Mouse (Mus musculus) kidney, adult 2 months (tissue): ENCODE results near the gene Kcnc3. TPM values are rescaled to one million over a fixed set of nuclear protein-coding genes. Genes with fewer than 3 reads are reported as not detected.

ENCODE experiments used
- DNase-seq: peaks from one replicate; pipeline ENCODE4 v3.0.0; 2021
- H3K27ac ChIP-seq: fragments of 200-500 bp; 2 replicates; pipeline ENCODE4 v1.5.1; 2012; ENCODE audit warnings: low read depth, low read length, control low read depth, inconsistent platforms; ENCODE audit not compliant: insufficient read depth
- H3K27me3 ChIP-seq: fragments of 200-500 bp; replicated peaks from 2 replicates; pipeline ENCODE4 v1.6.1; 2012; ENCODE audit warnings: mild to moderate bottlenecking, moderate library complexity, low read length, inconsistent platforms; ENCODE audit not compliant: control insufficient read depth, insufficient read depth
- H3K36me3 ChIP-seq: fragments of 200-500 bp; 2 replicates; pipeline ENCODE4 v1.6.1; 2012; ENCODE audit warnings: mild to moderate bottlenecking, moderate library complexity, low read length, inconsistent platforms; ENCODE audit not compliant: control insufficient read depth, insufficient read depth
- H3K4me1 ChIP-seq: fragments of 200-500 bp; 2 replicates; pipeline ENCODE4 v1.6.1; 2011; ENCODE audit warnings: low read length; ENCODE audit not compliant: control insufficient read depth, insufficient read depth
- H3K4me3 ChIP-seq: fragments of 200-500 bp; 2 replicates; pipeline ENCODE4 v1.5.1; 2011; ENCODE audit warnings: mild to moderate bottlenecking, low read depth, low read length, control low read depth; ENCODE audit not compliant: insufficient read depth
- CTCF ChIP-seq: fragments of 200-500 bp; conservative IDR thresholded peaks from 2 replicates; pipeline ENCODE4 v1.5.1; 2011; ENCODE audit warnings: low read depth, mild to moderate bottlenecking, control low read depth, low read length, moderate library complexity, mixed read lengths; ENCODE audit not compliant: insufficient read depth, insufficient read length
- POLR2A ChIP-seq: fragments of 200-500 bp; IDR thresholded peaks from one replicate; pipeline ENCODE4 v1.6.1; 2011; ENCODE audit warnings: low read depth, low read length, control low read depth
- WGBS: fragments of 180-500 bp; shearing (Covaris S2); methylation state at CpG from one replicate; pipeline ENCODE4 v1.1.7; 2018; 5-methylcytosine and 5-hydroxymethylcytosine counted together
- polyA plus RNA-seq: library from polyadenylated mRNA; depleted of rRNA; stranded (reverse); fragments of >200 nt; gene quantifications from 2 replicates; pipeline ENCODE4 v1.2.3, GENCODE M21; 2012

The Kcnc3 gene
- polyA plus RNA-seq, 1 experiment = 19.1 TPM

GRCm38 (mm10) chr7:44557629-44558028 is 32.8 kb upstream of the Kcnc3 start:
- Histone ChIP-seq H3K27ac (no peak overlapping the region), H3K4me3 (no peak overlapping the region), H3K27me3 (no peaks in the 10 kb centered on the region), H3K4me1 (peaks cover 8% of the 10 kb centered on the region; the same call in 1 of the 2 replicates), H3K36me3 (no peaks in the 10 kb centered on the region)
- no peak for DNase-seq
- WGBS = 68% methylated on average over 2 of the region's 2 CpGs
- TF ChIP-seq POLR2A (no peak), CTCF (no peak)

GRCm38 (mm10) chr7:44560435-44561400 is 29.7 kb upstream of the Kcnc3 start:
- H3K27ac ChIP-seq = no peak overlapping the region
- DNase-seq = peak; percentile 86
- H3K27me3 ChIP-seq = no peaks in the 10 kb centered on the region
- H3K4me1 ChIP-seq = peaks cover 6% of the 10 kb centered on the region; the same call in 1 of the 2 replicates
- H3K36me3 ChIP-seq = no peaks in the 10 kb centered on the region
- WGBS = 50% methylated on average over 18 of the region's 18 CpGs
- H3K4me3 ChIP-seq = no peak overlapping the region
- TF ChIP-seq CTCF (peak; percentile 87), POLR2A (no peak)

GRCm38 (mm10) chr7:44563284-44563683 is 27.2 kb upstream of the Kcnc3 start:
- H3K27me3 ChIP-seq = no peaks in the 10 kb centered on the region
- DNase-seq = peak; percentile 35
- WGBS = 39% methylated on average over 8 of the region's 8 CpGs
- no peak for TF ChIP-seq CTCF
- no peak for TF ChIP-seq POLR2A
- no peak overlapping the region for H3K4me3 ChIP-seq
- peaks cover 6% of the 10 kb centered on the region; the same call in 1 of the 2 replicates for H3K4me1 ChIP-seq
- H3K36me3 ChIP-seq = no peaks in the 10 kb centered on the region
- H3K27ac ChIP-seq = no peak overlapping the region

GRCm38 (mm10) chr7:44564486-44564885 is 26.0 kb upstream of the Kcnc3 start:
- no peak overlapping the region for H3K4me3 ChIP-seq
- TF ChIP-seq POLR2A = no peak
- TF ChIP-seq CTCF = no peak
- 49% methylated on average over 10 of the region's 10 CpGs for WGBS
- H3K4me1 ChIP-seq = peaks cover 6% of the 10 kb centered on the region; the same call in 1 of the 2 replicates
- no peaks in the 10 kb centered on the region for H3K27me3 ChIP-seq
- DNase-seq = peak; percentile 88
- no peaks in the 10 kb centered on the region for H3K36me3 ChIP-seq
- H3K27ac ChIP-seq = peak overlapping the region; percentile 24; the same call in 1 of the 2 replicates

GRCm38 (mm10) chr7:44565414-44565813 is 25.1 kb upstream of the Kcnc3 start:
- 62% methylated on average over 6 of the region's 6 CpGs for WGBS
- H3K27ac ChIP-seq = no peak overlapping the region

GRCm38 (mm10) chr7:44568803-44569202 is 21.7 kb upstream of the Kcnc3 start:
- Histone ChIP-seq H3K36me3 (no peaks in the 10 kb centered on the region), H3K27ac (no peak overlapping the region), H3K4me3 (no peak overlapping the region), H3K27me3 (no peaks in the 10 kb centered on the region), H3K4me1 (peaks cover 6% of the 10 kb centered on the region; the same call in 1 of the 2 replicates)
- DNase-seq = no peak
- WGBS = 57% methylated on average over 9 of the region's 9 CpGs
- TF ChIP-seq POLR2A (no peak), CTCF (no peak)

More at GRCm38 (mm10) chr7:44565414-44565813, 25.1 kb upstream of the Kcnc3 start:
- H3K27me3 ChIP-seq = no peaks in the 10 kb centered on the region
- no peak overlapping the region for H3K4me3 ChIP-seq
- no peak for DNase-seq
- no peaks in the 10 kb centered on the region for H3K36me3 ChIP-seq
- H3K4me1 ChIP-seq = peaks cover 6% of the 10 kb centered on the region; the same call in 1 of the 2 replicates
- TF ChIP-seq POLR2A (no peak), CTCF (no peak)

- Histone ChIP-seq H3K27me3 (no peaks in the 10 kb centered on the region), H3K4me1 (no peaks in the 10 kb centered on the region), H3K36me3 (no peaks in the 10 kb centered on the region), H3K4me3 (no peak overlapping the region), H3K27ac (no peak overlapping the region; the same call in 1 of the 2 replicates)
- TF ChIP-seq CTCF (no peak), POLR2A (no peak)
- no peak for DNase-seq
- WGBS = 72% methylated on average over 6 of the region's 6 CpGs
These were observed 19.5 kb upstream of the Kcnc3 start for GRCm38 (mm10) chr7:44570989-44571388.
